Mouse (Mus musculus) liver, embryonic 11.5 days (tissue): ENCODE results near the gene Ttll10. TPM values are rescaled to one million over a fixed set of nuclear protein-coding genes. Genes with fewer than 3 reads are reported as not detected.

ENCODE experiments used
- ATAC-seq: fragments of 200-750 bp; cut with Nextera tagmentation; replicated peaks from 2 replicates; pipeline ENCODE4 v1.8.0; 2017; ENCODE audit warnings: moderate number of reproducible peaks, mild to moderate bottlenecking, moderate TSS enrichment, moderate library complexity; ENCODE audit not compliant: low FRiP score
- DNase-seq: peaks from one replicate; pipeline ENCODE4 v3.0.0-alpha.2; 2017; ENCODE audit warnings: low spot score
- H3K27ac ChIP-seq: fragments of 300-500 bp; sonication (generic); 2 replicates; pipeline ENCODE4 v1.5.1; 2014; ENCODE audit warnings: mild to moderate bottlenecking, low read depth, low read length, control low read depth
- H3K27me3 ChIP-seq: fragments of 300-500 bp; sonication (generic); replicated peaks from 2 replicates; pipeline ENCODE4 v1.6.1; 2014; ENCODE audit warnings: low read length, mixed read lengths; ENCODE audit not compliant: control insufficient read depth, insufficient read depth
- H3K36me3 ChIP-seq: fragments of 300-500 bp; sonication (generic); 2 replicates; pipeline ENCODE4 v1.6.1; 2014; ENCODE audit warnings: mild to moderate bottlenecking, low read length, moderate library complexity, mixed read lengths; ENCODE audit not compliant: control insufficient read depth, insufficient read depth
- H3K4me1 ChIP-seq: fragments of 300-500 bp; sonication (generic); replicated peaks from 2 replicates; pipeline ENCODE4 v1.6.1; 2014; ENCODE audit warnings: low read length, mixed read lengths; ENCODE audit not compliant: control insufficient read depth, insufficient read depth
- H3K4me2 ChIP-seq: fragments of 300-500 bp; sonication (generic); 2 replicates; pipeline ENCODE4 v1.6.1; 2014; ENCODE audit warnings: mild to moderate bottlenecking, control low read depth, moderate library complexity
- H3K4me3 ChIP-seq: fragments of 300-500 bp; sonication (generic); 2 replicates; pipeline ENCODE4 v1.5.1; 2014; ENCODE audit warnings: low read depth, low read length, control low read depth
- H3K9ac ChIP-seq: fragments of 300-500 bp; sonication (generic); 2 replicates; pipeline ENCODE4 v1.6.1; 2014; ENCODE audit warnings: low read depth, low read length, control low read depth
- H3K9me3 ChIP-seq: fragments of 300-500 bp; sonication (generic); 2 replicates; pipeline ENCODE4 v1.6.1; 2016; ENCODE audit warnings: low read length, inconsistent platforms, mixed read lengths; ENCODE audit not compliant: control insufficient read depth
- WGBS: fragments of 180-500 bp; shearing (Covaris S2); extraction: QIAGEN DNeasy Blood & Tissue Kit; methylation state at CpG from one replicate; pipeline ENCODE4 v1.1.7; 2014; 5-methylcytosine and 5-hydroxymethylcytosine counted together
- polyA plus RNA-seq: library from polyadenylated mRNA; unstranded; fragments of >200 nt; fragmentation: Nextera tagmentation; extraction: Ambion mirVana; gene quantifications from 2 replicates; pipeline ENCODE4 v1.2.1, GENCODE M21; 2014

Gene Ttll10
- polyA plus RNA-seq, 1 experiment from 2014 or later: 0.56 TPM

DNA sequence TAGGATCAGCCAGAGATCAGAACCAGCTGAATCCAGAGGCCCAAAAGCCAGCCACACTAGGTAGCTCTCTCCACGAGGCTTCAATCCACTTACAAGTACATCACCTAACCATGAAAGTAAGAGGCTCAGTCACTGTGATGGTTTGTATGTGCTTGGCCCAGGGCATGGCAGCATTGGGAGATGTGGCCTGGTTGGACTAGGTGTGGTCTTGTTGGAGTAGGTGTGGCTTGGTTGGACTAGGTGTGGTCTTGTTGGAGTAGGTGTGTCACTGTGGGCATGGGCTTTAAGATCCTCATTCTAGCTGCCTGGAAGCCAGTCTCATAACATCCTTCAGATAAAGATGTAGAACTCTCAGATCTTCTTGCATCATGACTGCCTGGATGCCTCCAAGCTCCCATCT is 32.0 kb upstream of the Ttll10 start:
- Histone ChIP-seq H3K27me3 (no peaks in the 10 kb centered on the region), H3K27ac (no peak overlapping the region), H3K4me3 (no peak overlapping the region), H3K4me1 (no peaks in the 10 kb centered on the region), H3K4me2 (no peak overlapping the region), H3K9me3 (no peaks in the 10 kb centered on the region), H3K36me3 (no peaks in the 10 kb centered on the region), H3K9ac (no peak overlapping the region)
- WGBS: 62% methylated on average over 1 of the region's 1 CpGs
- ATAC-seq (no peak), DNase-seq (no peak)

DNA sequence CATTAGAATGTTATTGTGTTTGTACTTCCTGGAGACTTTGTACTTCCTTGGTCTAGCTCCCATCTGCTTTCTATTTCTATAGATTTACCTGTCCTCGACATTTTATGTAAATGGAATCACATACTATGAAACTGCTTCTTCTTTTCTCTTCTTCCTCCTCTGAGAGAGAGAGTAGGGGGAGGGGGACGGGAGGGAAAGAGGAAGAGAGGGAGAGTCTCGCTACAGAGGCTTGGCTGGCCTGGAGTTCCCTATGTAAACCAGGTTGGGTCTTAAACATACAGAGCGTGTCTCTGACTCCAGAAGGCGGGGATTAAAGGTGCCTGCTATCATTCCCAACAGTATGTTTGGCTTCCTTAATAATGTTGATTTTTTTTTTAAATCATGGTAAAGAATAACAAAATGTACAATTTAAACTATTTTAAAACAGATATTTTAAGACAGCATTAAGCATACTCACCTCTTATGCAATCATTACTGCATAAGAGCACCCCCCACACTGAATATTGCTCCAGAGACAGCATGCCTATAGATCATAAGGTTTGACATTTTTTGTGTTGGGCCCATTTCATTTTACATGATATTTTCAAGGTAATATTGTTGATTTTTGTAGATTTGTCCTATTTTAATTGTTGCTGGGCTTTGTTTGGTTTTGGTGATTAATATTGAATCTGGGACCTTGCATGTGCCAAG is 28.3 kb upstream of the Ttll10 start:
- Histone ChIP-seq H3K9me3 (no peaks in the 10 kb centered on the region), H3K4me2 (no peak overlapping the region), H3K4me1 (peaks cover 1% of the 10 kb centered on the region; the same call in 1 of the 2 replicates), H3K36me3 (no peaks in the 10 kb centered on the region), H3K9ac (no peak overlapping the region), H3K27me3 (no peaks in the 10 kb centered on the region), H3K4me3 (no peak overlapping the region), H3K27ac (no peak overlapping the region)
- DNase-seq: no peak
- WGBS: 14% methylated on average over 5 of the region's 5 CpGs
- no peak for ATAC-seq

GRCm38 (mm10) chr4:156085256-156085655 is 26.0 kb upstream of the Ttll10 start:
- Histone ChIP-seq H3K27ac (no peak overlapping the region), H3K4me1 (peaks cover 4% of the 10 kb centered on the region; the same call in 1 of the 2 replicates), H3K9ac (no peak overlapping the region), H3K36me3 (no peaks in the 10 kb centered on the region), H3K9me3 (no peaks in the 10 kb centered on the region), H3K4me2 (no peak overlapping the region), H3K4me3 (no peak overlapping the region), H3K27me3 (no peaks in the 10 kb centered on the region)
- WGBS: 81% methylated on average over 8 of the region's 8 CpGs
- DNase-seq (no peak), ATAC-seq (no peak)

GRCm38 (mm10) chr4:156084096-156084879 is 25.1 kb upstream of the Ttll10 start:
- H3K4me3 ChIP-seq: no peak overlapping the region
- H3K27ac ChIP-seq: 0 out of 2 replicates have a peak overlapping the region, but pooled peaks have one; percentile 33
- H3K4me2 ChIP-seq: no peak overlapping the region
- DNase-seq (no peak), ATAC-seq (no peak)
- peaks cover 4% of the 10 kb centered on the region; the same call in 1 of the 2 replicates for H3K4me1 ChIP-seq
- no peak overlapping the region for H3K9ac ChIP-seq
- H3K27me3 ChIP-seq: no peaks in the 10 kb centered on the region
- H3K36me3 ChIP-seq: no peaks in the 10 kb centered on the region
- WGBS: 70% methylated on average over 9 of the region's 9 CpGs
- H3K9me3 ChIP-seq: no peaks in the 10 kb centered on the region

- no peak overlapping the region for H3K4me2 ChIP-seq
- no peak overlapping the region for H3K9ac ChIP-seq
- peaks cover 4% of the 10 kb centered on the region; the same call in 1 of the 2 replicates for H3K4me1 ChIP-seq
- H3K36me3 ChIP-seq: no peaks in the 10 kb centered on the region
- peaks cover 2% of the 10 kb centered on the region; the same call in 1 of the 2 replicates for H3K27me3 ChIP-seq
- no peaks in the 10 kb centered on the region for H3K9me3 ChIP-seq
- ATAC-seq (no peak), DNase-seq (no peak)
- WGBS: 82% methylated on average over 5 of the region's 5 CpGs
- H3K27ac ChIP-seq: no peak overlapping the region
- no peak overlapping the region for H3K4me3 ChIP-seq
These were observed 24.1 kb upstream of the Ttll10 start for GRCm38 (mm10) chr4:156083348-156083747.

GRCm38 (mm10) chr4:156082621-156083234 is 23.5 kb upstream of the Ttll10 start:
- peaks cover 9% of the 10 kb centered on the region for H3K4me1 ChIP-seq
- WGBS: 44% methylated on average over 4 of the region's 4 CpGs
- no peak overlapping the region for H3K27ac ChIP-seq

GRCm38 (mm10) chr4:156077499-156078301 is 18.5 kb upstream of the Ttll10 start:
- peak overlapping the region; percentile 55 for H3K9ac ChIP-seq

More at GRCm38 (mm10) chr4:156082621-156083234, 23.5 kb upstream of the Ttll10 start:
- Histone ChIP-seq H3K27me3 (peaks cover 8% of the 10 kb centered on the region), H3K36me3 (no peaks in the 10 kb centered on the region), H3K9me3 (no peaks in the 10 kb centered on the region), H3K4me3 (no peak overlapping the region), H3K9ac (no peak overlapping the region), H3K4me2 (no peak overlapping the region)
- no peak for ATAC-seq
- no peak for DNase-seq

GRCm38 (mm10) chr4:156076911-156077382 is 17.7 kb upstream of the Ttll10 start:
- Histone ChIP-seq H3K27me3 (peaks cover 11% of the 10 kb centered on the region), H3K9ac (no peak overlapping the region), H3K9me3 (no peaks in the 10 kb centered on the region), H3K4me3 (0 out of 2 replicates have a peak overlapping the region, but pooled peaks have one; percentile 50), H3K4me2 (peak overlapping the region; percentile 90), H3K4me1 (peaks cover 10% of the 10 kb centered on the region), H3K36me3 (no peaks in the 10 kb centered on the region), H3K27ac (peak overlapping the region; percentile 24; the same call in 1 of the 2 replicates)
- ATAC-seq (peak; percentile 11; the same call in 1 of the 2 replicates), DNase-seq (peak; percentile 43)
- WGBS: 12% methylated on average over 8 of the region's 8 CpGs

More at GRCm38 (mm10) chr4:156077499-156078301, 18.5 kb upstream of the Ttll10 start:
- peaks cover 14% of the 10 kb centered on the region for H3K4me1 ChIP-seq
- peak overlapping the region; percentile 50 for H3K4me3 ChIP-seq
- peaks cover 11% of the 10 kb centered on the region for H3K27me3 ChIP-seq
- DNase-seq (peak; percentile 52), ATAC-seq (peak; percentile 72)
- no peaks in the 10 kb centered on the region for H3K9me3 ChIP-seq
- H3K36me3 ChIP-seq: no peaks in the 10 kb centered on the region
- 1% methylated on average over 58 of the region's 58 CpGs for WGBS
- H3K27ac ChIP-seq: no peak overlapping the region
- H3K4me2 ChIP-seq: peak overlapping the region; percentile 90
